Mouse (Mus musculus): ENCODE data around the gene Kcnj11.
A peak's percentile ranks its signal among the peaks of the same experiment; 100 is the strongest.

Kcnj11 gene

GRCm38 (mm10) chr7:46100563-46100962 lies at the start of gene Kcnj11:
TSS of gene Kcnj11 (minus strand) at chr7:46100764.
- Histone ChIP-seq H3K9me3 (ENCODE audit: low read length) (peaks cover 5% of the 10 kb centered on the region; the same call in 1 of the 2 replicates), H3K27me3 (ENCODE audit: insufficient read depth, low read length) (peaks cover 43% of the 10 kb centered on the region), H3K4me3 (replicated peaks; ENCODE audit: low read length) (peak within 1 kb of the TSS; percentile 69), H3K4me1 (replicated peaks; ENCODE audit: low read depth, low read length) (peaks cover 28% of the 10 kb centered on the region), H3K36me3 (ENCODE audit: insufficient read depth, low read length) (no peaks in the 10 kb centered on the region)
- no peak for TF ChIP-seq POU5F1 (IDR thresholded peaks at IDR 0.05; ENCODE audit: borderline replicate concordance, low read length)
- TF ChIP-seq NANOG (IDR thresholded peaks at IDR 0.05; ENCODE audit: borderline replicate concordance, low read length): no peak
- no peak for TF ChIP-seq CTCF (conservative IDR thresholded peaks at IDR 0.05; ENCODE audit: low read length)

- Histone ChIP-seq H3K27me3 (ENCODE audit: insufficient read depth, low read length) (no peaks in the 10 kb centered on the region), H3K4me3 (replicated peaks; ENCODE audit: low read length) (no peak overlapping the region), H3K4me1 (replicated peaks; ENCODE audit: low read depth, low read length) (no peaks in the 10 kb centered on the region), H3K36me3 (ENCODE audit: insufficient read depth, low read length) (no peaks in the 10 kb centered on the region), H3K9me3 (ENCODE audit: low read length) (no peaks in the 10 kb centered on the region)
- TF ChIP-seq POU5F1 (IDR thresholded peaks at IDR 0.05; ENCODE audit: borderline replicate concordance, low read length) (no peak), NANOG (IDR thresholded peaks at IDR 0.05; ENCODE audit: borderline replicate concordance, low read length) (no peak), CTCF (conservative IDR thresholded peaks at IDR 0.05; ENCODE audit: low read length) (no peak)
These were observed 46.9 kb upstream of the Kcnj11 start for GRCm38 (mm10) chr7:46147417-46147816.

- Histone ChIP-seq H3K27me3 (ENCODE audit: insufficient read depth, low read length) (no peaks in the 10 kb centered on the region), H3K4me3 (replicated peaks; ENCODE audit: low read length) (no peak overlapping the region)
- TF ChIP-seq POU5F1 (IDR thresholded peaks at IDR 0.05; ENCODE audit: borderline replicate concordance, low read length) (no peak), CTCF (conservative IDR thresholded peaks at IDR 0.05; ENCODE audit: low read length) (no peak), NANOG (IDR thresholded peaks at IDR 0.05; ENCODE audit: borderline replicate concordance, low read length) (no peak)
These were observed 46.2 kb upstream of the Kcnj11 start for GRCm38 (mm10) chr7:46146675-46147308.

GRCm38 (mm10) chr7:46144061-46144460 lies 43.5 kb upstream of the Kcnj11 start:
- no peak overlapping the region for H3K4me3 ChIP-seq (replicated peaks; ENCODE audit: low read length)
- H3K4me1 ChIP-seq (replicated peaks; ENCODE audit: low read depth, low read length): no peaks in the 10 kb centered on the region
- H3K9me3 ChIP-seq (ENCODE audit: low read length): no peaks in the 10 kb centered on the region
- no peaks in the 10 kb centered on the region for H3K27me3 ChIP-seq (ENCODE audit: insufficient read depth, low read length)
- no peaks in the 10 kb centered on the region for H3K36me3 ChIP-seq (ENCODE audit: insufficient read depth, low read length)
- TF ChIP-seq NANOG (IDR thresholded peaks at IDR 0.05; ENCODE audit: borderline replicate concordance, low read length): no peak
- TF ChIP-seq CTCF (conservative IDR thresholded peaks at IDR 0.05; ENCODE audit: low read length): no peak
- TF ChIP-seq POU5F1 (IDR thresholded peaks at IDR 0.05; ENCODE audit: borderline replicate concordance, low read length): no peak

More at GRCm38 (mm10) chr7:46146675-46147308, 46.2 kb upstream of the Kcnj11 start:
- Histone ChIP-seq H3K9me3 (ENCODE audit: low read length) (no peaks in the 10 kb centered on the region), H3K4me1 (replicated peaks; ENCODE audit: low read depth, low read length) (no peaks in the 10 kb centered on the region), H3K36me3 (ENCODE audit: insufficient read depth, low read length) (no peaks in the 10 kb centered on the region)

GRCm38 (mm10) chr7:46138329-46138930 lies 37.9 kb upstream of the Kcnj11 start:
- Histone ChIP-seq H3K9me3 (ENCODE audit: low read length) (no peaks in the 10 kb centered on the region), H3K36me3 (ENCODE audit: insufficient read depth, low read length) (no peaks in the 10 kb centered on the region), H3K4me1 (replicated peaks; ENCODE audit: low read depth, low read length) (no peaks in the 10 kb centered on the region), H3K4me3 (replicated peaks; ENCODE audit: low read length) (no peak overlapping the region), H3K27me3 (ENCODE audit: insufficient read depth, low read length) (peaks cover 3% of the 10 kb centered on the region; the same call in 1 of the 2 replicates)
- TF ChIP-seq POU5F1 (IDR thresholded peaks at IDR 0.05; ENCODE audit: borderline replicate concordance, low read length) (no peak), CTCF (conservative IDR thresholded peaks at IDR 0.05; ENCODE audit: low read length) (no peak), NANOG (IDR thresholded peaks at IDR 0.05; ENCODE audit: borderline replicate concordance, low read length) (no peak)

GRCm38 (mm10) chr7:46133858-46134257 lies 33.3 kb upstream of the Kcnj11 start:
- no peak for TF ChIP-seq CTCF (conservative IDR thresholded peaks at IDR 0.05; ENCODE audit: low read length)
- no peak for TF ChIP-seq NANOG (IDR thresholded peaks at IDR 0.05; ENCODE audit: borderline replicate concordance, low read length)
- no peak for TF ChIP-seq POU5F1 (IDR thresholded peaks at IDR 0.05; ENCODE audit: borderline replicate concordance, low read length)
- H3K36me3 ChIP-seq (ENCODE audit: insufficient read depth, low read length): no peaks in the 10 kb centered on the region
- no peak overlapping the region for H3K4me3 ChIP-seq (replicated peaks; ENCODE audit: low read length)
- no peaks in the 10 kb centered on the region for H3K9me3 ChIP-seq (ENCODE audit: low read length)
- peaks cover 3% of the 10 kb centered on the region; the same call in 1 of the 2 replicates for H3K27me3 ChIP-seq (ENCODE audit: insufficient read depth, low read length)
- H3K4me1 ChIP-seq (replicated peaks; ENCODE audit: low read depth, low read length): no peaks in the 10 kb centered on the region

- TF ChIP-seq CTCF (conservative IDR thresholded peaks at IDR 0.05; ENCODE audit: low read length): no peak
- no peak for TF ChIP-seq NANOG (IDR thresholded peaks at IDR 0.05; ENCODE audit: borderline replicate concordance, low read length)
- no peak for TF ChIP-seq POU5F1 (IDR thresholded peaks at IDR 0.05; ENCODE audit: borderline replicate concordance, low read length)
- Histone ChIP-seq H3K4me3 (replicated peaks; ENCODE audit: low read length) (no peak overlapping the region), H3K36me3 (ENCODE audit: insufficient read depth, low read length) (no peaks in the 10 kb centered on the region), H3K4me1 (replicated peaks; ENCODE audit: low read depth, low read length) (no peaks in the 10 kb centered on the region), H3K9me3 (ENCODE audit: low read length) (no peaks in the 10 kb centered on the region), H3K27me3 (ENCODE audit: insufficient read depth, low read length) (peaks cover 3% of the 10 kb centered on the region; the same call in 1 of the 2 replicates)
These were observed 31.7 kb upstream of the Kcnj11 start for GRCm38 (mm10) chr7:46132229-46132628.

- H3K27me3 ChIP-seq (ENCODE audit: insufficient read depth, low read length): peaks cover 5% of the 10 kb centered on the region; the same call in 1 of the 2 replicates
- no peak for TF ChIP-seq POU5F1 (IDR thresholded peaks at IDR 0.05; ENCODE audit: borderline replicate concordance, low read length)
- TF ChIP-seq CTCF (conservative IDR thresholded peaks at IDR 0.05; ENCODE audit: low read length): no peak
- TF ChIP-seq NANOG (IDR thresholded peaks at IDR 0.05; ENCODE audit: borderline replicate concordance, low read length): no peak
- no peaks in the 10 kb centered on the region for H3K9me3 ChIP-seq (ENCODE audit: low read length)
- no peaks in the 10 kb centered on the region for H3K4me1 ChIP-seq (replicated peaks; ENCODE audit: low read depth, low read length)
- no peak overlapping the region for H3K4me3 ChIP-seq (replicated peaks; ENCODE audit: low read length)
- no peaks in the 10 kb centered on the region for H3K36me3 ChIP-seq (ENCODE audit: insufficient read depth, low read length)
These were observed 31.2 kb upstream of the Kcnj11 start for GRCm38 (mm10) chr7:46131806-46132205.
